Mouse (Mus musculus): ENCODE results near the gene Krt80.

DNA sequence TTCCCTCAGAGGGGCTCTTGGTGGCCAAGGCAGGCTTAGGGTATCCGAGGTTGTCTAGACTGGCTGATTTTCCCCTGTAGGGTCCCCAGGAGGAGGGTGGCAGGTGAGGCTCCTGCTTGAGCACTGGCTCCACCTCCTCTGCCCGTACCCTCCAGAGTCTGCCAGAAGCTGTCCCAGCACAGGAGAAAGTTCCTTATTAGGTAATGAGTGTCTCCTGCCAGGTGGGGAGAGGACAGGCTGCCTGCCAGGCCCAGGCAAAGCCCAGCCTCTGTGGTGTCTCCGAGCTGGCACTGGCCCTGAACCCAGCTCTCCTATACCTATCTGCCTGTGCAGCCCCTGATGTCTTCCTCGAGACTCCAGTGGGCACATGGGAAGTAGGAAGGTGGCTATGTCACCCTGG is 37.6 kb downstream of the Krt80 start:
- no peak for TF ChIP-seq CTCF (IDR thresholded peaks at IDR 0.05; ENCODE audit: borderline replicate concordance, control insufficient read depth, extremely low read depth, insufficient read depth, low read length, poor library complexity)
- TF ChIP-seq POLR2A (IDR thresholded peaks at IDR 0.05; ENCODE audit: control insufficient read depth, extremely low read depth, insufficient read depth, low read length, poor library complexity) = no peak

All from thymus, adult 2 months (tissue).